Mouse (Mus musculus): ENCODE measurements around the gene Fggy.

The Fggy gene

GRCm38 (mm10) chr4:95778528-95778927 is 221.2 kb downstream of the Fggy start:
- in situ Hi-C loops (cut with MboI, MseI), result no loop called here

- in situ Hi-C loops (cut with MboI, MseI), result no loop called here
These were observed 227.0 kb downstream of the Fggy start for GRCm38 (mm10) chr4:95784146-95784895.

GRCm38 (mm10) chr4:95787609-95788008 is 230.3 kb downstream of the Fggy start:
- in situ Hi-C loops (cut with MboI, MseI), result no loop called here

GRCm38 (mm10) chr4:95788867-95789266 is 231.6 kb downstream of the Fggy start:
- in situ Hi-C loops (cut with MboI, MseI), result no loop called here

GRCm38 (mm10) chr4:95791913-95792475 is 234.7 kb downstream of the Fggy start:
- in situ Hi-C loops (cut with MboI, MseI), result no loop called here

- in situ Hi-C loops (cut with MboI, MseI), result no loop called here
These were observed 236.5 kb downstream of the Fggy start for GRCm38 (mm10) chr4:95793647-95794328.

- in situ Hi-C loops (cut with MboI, MseI), result no loop called here
These were observed 237.3 kb downstream of the Fggy start for GRCm38 (mm10) chr4:95794651-95795050.

- in situ Hi-C loops (cut with MboI, MseI), result no loop called here
These were observed 238.0 kb downstream of the Fggy start for GRCm38 (mm10) chr4:95795283-95795682.

- in situ Hi-C loops (cut with MboI, MseI), result no loop called here
These were observed 262.3 kb downstream of the Fggy start for GRCm38 (mm10) chr4:95819650-95820049.

GRCm38 (mm10) chr4:95821906-95822579 is 264.7 kb downstream of the Fggy start:
- in situ Hi-C loops (cut with MboI, MseI), result no loop called here

- in situ Hi-C loops (cut with MboI, MseI), result no loop called here
These were observed 270.9 kb downstream of the Fggy start for GRCm38 (mm10) chr4:95828164-95828563.

GRCm38 (mm10) chr4:95830320-95830719 is 273.0 kb downstream of the Fggy start:
- in situ Hi-C loops (cut with MboI, MseI), result no loop called here

GRCm38 (mm10) chr4:95839860-95840259 is 282.6 kb downstream of the Fggy start:
- in situ Hi-C loops (cut with MboI, MseI), result no loop called here

GRCm38 (mm10) chr4:95840389-95841053 is 283.2 kb downstream of the Fggy start:
- in situ Hi-C loops (cut with MboI, MseI), result no loop called here

GRCm38 (mm10) chr4:95845981-95846617 is 288.8 kb downstream of the Fggy start:
- in situ Hi-C loops (cut with MboI, MseI), result no loop called here

- in situ Hi-C loops (cut with MboI, MseI), result no loop called here
These were observed 289.9 kb downstream of the Fggy start for GRCm38 (mm10) chr4:95847219-95847618.

GRCm38 (mm10) chr4:95847664-95848063 is 290.4 kb downstream of the Fggy start:
- in situ Hi-C loops (cut with MboI, MseI), result no loop called here

- in situ Hi-C loops (cut with MboI, MseI), result no loop called here
These were observed 292.2 kb downstream of the Fggy start for GRCm38 (mm10) chr4:95849497-95849896.

- in situ Hi-C loops (cut with MboI, MseI), result no loop called here
These were observed 292.9 kb downstream of the Fggy start for GRCm38 (mm10) chr4:95850044-95850739.

GRCm38 (mm10) chr4:95852257-95852656 is 294.9 kb downstream of the Fggy start:
- in situ Hi-C loops (cut with MboI, MseI), result no loop called here

- in situ Hi-C loops (cut with MboI, MseI), result no loop called here
These were observed 298.7 kb downstream of the Fggy start for GRCm38 (mm10) chr4:95856008-95856407.

All from T-helper 17 cell (primary cell).